Mouse (Mus musculus): ENCODE measurements around the gene Tstd1. TPM values are rescaled to one million over a fixed set of nuclear protein-coding genes. Genes with fewer than 3 reads are reported as not detected.

Tstd1 gene
- polyA plus RNA-seq, 1 experiment from 2014 or later = 12.3 TPM

- Histone ChIP-seq H3K4me1 (peaks cover 6% of the 10 kb centered on the region), H3K36me3 (ENCODE audit: poor library complexity, severe bottlenecking) (no peaks in the 10 kb centered on the region), H3K4me2 (no peak overlapping the region), H3K9me3 (replicated peaks) (peaks cover 7% of the 10 kb centered on the region; the same call in 1 of the 2 replicates), H3K27me3 (peaks cover 29% of the 10 kb centered on the region), H3K9ac (no peak overlapping the region), H3K27ac (no peak overlapping the region), H3K4me3 (no peak overlapping the region)
- 83% methylated on average over 8 of the region's 8 CpGs for WGBS
- ATAC-seq = no peak
Measured at GRCm38 (mm10) chr1:171442413-171442760, 23.7 kb downstream of the Tstd1 start.

DNA sequence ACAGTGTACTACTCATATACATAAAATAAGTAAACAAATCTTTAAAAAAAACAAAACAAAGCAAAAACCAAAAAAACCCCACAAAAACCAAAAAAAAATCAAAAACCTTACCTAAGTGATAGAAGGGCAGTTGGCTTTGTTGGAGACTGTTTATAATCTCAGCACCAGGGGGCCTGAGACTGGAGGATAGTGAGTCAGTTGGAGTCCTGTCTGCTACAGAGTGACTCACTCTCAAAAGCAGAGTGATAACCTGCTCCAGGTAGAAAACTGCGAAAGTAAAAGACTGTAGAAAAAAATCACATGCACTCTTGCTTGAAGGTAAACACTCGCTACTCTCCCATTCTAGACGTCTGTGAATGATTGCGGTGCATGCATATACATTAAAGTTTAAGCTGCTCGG lies 26.4 kb downstream of the Tstd1 start:
- Histone ChIP-seq H3K9me3 (replicated peaks) (peaks cover 7% of the 10 kb centered on the region; the same call in 1 of the 2 replicates), H3K4me2 (no peak overlapping the region), H3K9ac (no peak overlapping the region), H3K27me3 (0 out of 2 replicates have a peak, but pooled peaks cover 3% of the 10 kb centered on the region), H3K4me1 (no peaks in the 10 kb centered on the region), H3K36me3 (ENCODE audit: poor library complexity, severe bottlenecking) (no peaks in the 10 kb centered on the region), H3K27ac (no peak overlapping the region), H3K4me3 (no peak overlapping the region)
- ATAC-seq = no peak
- WGBS = 90% methylated on average over 5 of the region's 5 CpGs

DNA sequence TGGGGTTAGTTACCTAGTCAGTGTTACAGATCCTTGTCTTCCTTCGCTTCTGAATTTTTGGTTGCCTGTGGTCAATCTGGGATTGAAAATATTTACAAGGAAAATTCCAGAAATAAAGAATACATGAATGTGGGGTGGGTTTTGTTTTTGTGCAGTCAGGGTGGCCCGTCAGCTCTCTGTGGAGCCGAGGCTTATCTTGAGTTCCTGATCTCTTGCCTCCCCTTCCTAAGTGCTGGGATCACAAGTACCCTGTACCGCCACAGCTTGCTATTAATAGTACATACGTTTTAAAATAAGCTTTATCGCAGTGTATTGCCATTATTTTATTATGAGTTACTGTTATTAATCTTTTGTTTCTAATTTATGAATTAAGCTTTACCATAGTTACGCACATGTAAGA lies 28.2 kb downstream of the Tstd1 start:
- Histone ChIP-seq H3K9ac (no peak overlapping the region), H3K4me2 (no peak overlapping the region), H3K36me3 (ENCODE audit: poor library complexity, severe bottlenecking) (no peaks in the 10 kb centered on the region), H3K4me1 (no peaks in the 10 kb centered on the region), H3K9me3 (replicated peaks) (peaks cover 7% of the 10 kb centered on the region; the same call in 1 of the 2 replicates), H3K27ac (no peak overlapping the region), H3K4me3 (no peak overlapping the region), H3K27me3 (no peaks in the 10 kb centered on the region)
- WGBS = 88% methylated on average over 7 of the region's 7 CpGs
- no peak for ATAC-seq

DNA sequence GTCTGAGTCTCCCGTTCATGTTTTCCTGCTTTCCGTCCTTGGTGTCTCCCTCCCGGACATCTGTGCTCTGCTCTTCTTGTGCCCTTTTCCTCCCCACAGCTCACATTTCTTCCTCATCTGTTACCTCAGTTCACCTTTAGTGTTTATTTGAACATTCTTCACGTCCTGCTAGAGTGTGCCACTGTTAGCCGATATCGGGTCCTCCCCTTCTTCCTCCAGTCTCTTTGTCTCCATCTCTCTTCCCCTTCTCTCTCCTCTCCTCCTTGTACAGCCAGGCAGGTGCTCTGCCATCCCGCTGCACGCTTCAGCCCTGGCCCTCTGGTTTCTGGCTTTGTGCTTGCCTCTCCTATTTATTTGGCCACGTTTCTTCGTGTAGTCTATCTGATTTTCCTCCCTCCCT lies 29.0 kb downstream of the Tstd1 start:
- H3K27me3 ChIP-seq = no peaks in the 10 kb centered on the region
- no peak for ATAC-seq
- WGBS = 79% methylated on average over 10 of the region's 10 CpGs

GRCm38 (mm10) chr1:171450062-171450461 lies 31.4 kb downstream of the Tstd1 start:
- no peaks in the 10 kb centered on the region for H3K4me1 ChIP-seq
- H3K27ac ChIP-seq = no peak overlapping the region
- H3K4me2 ChIP-seq = no peak overlapping the region
- no peaks in the 10 kb centered on the region for H3K9me3 ChIP-seq (replicated peaks)
- H3K9ac ChIP-seq = no peak overlapping the region
- no peak overlapping the region for H3K4me3 ChIP-seq
- H3K27me3 ChIP-seq = no peaks in the 10 kb centered on the region
- 90% methylated on average over 11 of the region's 11 CpGs for WGBS
- ATAC-seq = no peak
- H3K36me3 ChIP-seq (ENCODE audit: poor library complexity, severe bottlenecking) = no peaks in the 10 kb centered on the region

More for the DNA sequence above, 29.0 kb downstream of the Tstd1 start:
- H3K27ac ChIP-seq = no peak overlapping the region
- no peaks in the 10 kb centered on the region for H3K4me1 ChIP-seq
- peaks cover 7% of the 10 kb centered on the region; the same call in 1 of the 2 replicates for H3K9me3 ChIP-seq (replicated peaks)
- no peaks in the 10 kb centered on the region for H3K36me3 ChIP-seq (ENCODE audit: poor library complexity, severe bottlenecking)
- no peak overlapping the region for H3K9ac ChIP-seq
- no peak overlapping the region for H3K4me2 ChIP-seq
- H3K4me3 ChIP-seq = no peak overlapping the region

GRCm38 (mm10) chr1:171451001-171451400 lies 32.3 kb downstream of the Tstd1 start:
- Histone ChIP-seq H3K9me3 (replicated peaks) (no peaks in the 10 kb centered on the region), H3K27me3 (no peaks in the 10 kb centered on the region), H3K4me3 (no peak overlapping the region), H3K4me2 (no peak overlapping the region), H3K4me1 (no peaks in the 10 kb centered on the region), H3K36me3 (ENCODE audit: poor library complexity, severe bottlenecking) (no peaks in the 10 kb centered on the region), H3K9ac (no peak overlapping the region), H3K27ac (no peak overlapping the region)
- no peak for ATAC-seq
- WGBS = 86% methylated on average over 10 of the region's 10 CpGs

GRCm38 (mm10) chr1:171452522-171452921 lies 33.9 kb downstream of the Tstd1 start:
- H3K4me3 ChIP-seq = no peak overlapping the region
- no peak for ATAC-seq
- H3K4me1 ChIP-seq = no peaks in the 10 kb centered on the region
- H3K27ac ChIP-seq = no peak overlapping the region
- WGBS = 80% methylated on average over 5 of the region's 5 CpGs
- H3K9ac ChIP-seq = no peak overlapping the region
- no peaks in the 10 kb centered on the region for H3K36me3 ChIP-seq (ENCODE audit: poor library complexity, severe bottlenecking)
- H3K9me3 ChIP-seq (replicated peaks) = no peaks in the 10 kb centered on the region
- no peaks in the 10 kb centered on the region for H3K27me3 ChIP-seq
- H3K4me2 ChIP-seq = no peak overlapping the region

DNA sequence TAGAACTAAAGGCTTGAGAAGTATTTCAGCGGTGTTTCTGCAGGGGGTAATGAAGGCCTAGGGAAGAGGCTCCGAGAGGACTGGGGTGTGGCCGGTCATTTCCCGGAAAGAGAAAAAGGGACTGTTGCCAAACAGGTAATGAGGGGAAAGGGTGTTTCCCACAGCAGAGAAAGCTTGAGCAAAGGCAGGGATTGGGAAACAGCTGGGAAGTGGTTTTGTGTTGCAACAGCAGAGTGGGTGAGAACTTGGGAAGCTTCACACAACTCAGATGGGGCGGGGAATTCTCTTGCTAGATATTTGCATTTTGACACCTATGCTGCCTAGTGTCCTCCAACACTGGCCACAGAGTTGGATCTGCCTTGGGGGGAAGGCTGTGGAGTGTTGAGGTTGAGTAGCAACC lies 34.3 kb downstream of the Tstd1 start:
- WGBS = 90% methylated on average over 5 of the region's 5 CpGs
- Histone ChIP-seq H3K27ac (no peak overlapping the region), H3K4me1 (no peaks in the 10 kb centered on the region), H3K27me3 (no peaks in the 10 kb centered on the region), H3K4me2 (no peak overlapping the region), H3K4me3 (no peak overlapping the region), H3K9me3 (replicated peaks) (no peaks in the 10 kb centered on the region), H3K36me3 (ENCODE audit: poor library complexity, severe bottlenecking) (no peaks in the 10 kb centered on the region), H3K9ac (no peak overlapping the region)
- no peak for ATAC-seq

DNA sequence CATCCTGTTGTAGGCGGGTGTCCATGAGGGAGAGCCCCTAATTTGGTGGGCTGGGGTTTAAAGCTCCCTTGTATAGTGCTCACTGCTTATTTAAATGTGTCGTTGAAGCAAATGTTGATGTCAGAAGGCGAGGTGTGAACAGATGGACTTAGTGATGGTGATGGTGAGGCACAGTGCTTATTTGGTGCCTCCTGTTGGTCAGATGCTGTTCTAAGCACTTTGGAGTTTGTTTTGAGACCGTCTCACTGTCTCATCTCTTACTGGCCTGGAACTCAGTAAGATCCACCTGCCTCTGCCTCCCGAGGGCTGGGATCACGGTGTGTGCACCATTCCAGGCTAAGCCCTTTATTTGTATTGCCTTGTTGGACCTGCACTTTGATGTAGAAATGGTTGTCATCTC lies 36.3 kb downstream of the Tstd1 start:
- H3K9ac ChIP-seq = no peak overlapping the region
- no peaks in the 10 kb centered on the region for H3K9me3 ChIP-seq (replicated peaks)
- H3K4me1 ChIP-seq = peaks cover 6% of the 10 kb centered on the region
- H3K27me3 ChIP-seq = no peaks in the 10 kb centered on the region
- H3K4me2 ChIP-seq = no peak overlapping the region
- no peak for ATAC-seq
- H3K36me3 ChIP-seq (ENCODE audit: poor library complexity, severe bottlenecking) = no peaks in the 10 kb centered on the region
- 89% methylated on average over 6 of the region's 6 CpGs for WGBS
- no peak overlapping the region for H3K4me3 ChIP-seq
- H3K27ac ChIP-seq = no peak overlapping the region

- Histone ChIP-seq H3K36me3 (ENCODE audit: poor library complexity, severe bottlenecking) (no peaks in the 10 kb centered on the region), H3K4me1 (peaks cover 15% of the 10 kb centered on the region), H3K9ac (no peak overlapping the region), H3K27ac (no peak overlapping the region), H3K4me2 (no peak overlapping the region), H3K4me3 (no peak overlapping the region), H3K9me3 (replicated peaks) (no peaks in the 10 kb centered on the region), H3K27me3 (no peaks in the 10 kb centered on the region)
- no peak for ATAC-seq
- WGBS = 96% methylated on average over 1 of the region's 1 CpGs
Measured at GRCm38 (mm10) chr1:171457568-171457967, 38.9 kb downstream of the Tstd1 start.

- Histone ChIP-seq H3K36me3 (ENCODE audit: poor library complexity, severe bottlenecking) (no peaks in the 10 kb centered on the region), H3K27me3 (no peaks in the 10 kb centered on the region), H3K4me3 (no peak overlapping the region), H3K4me2 (peak overlapping the region; percentile 43), H3K4me1 (peaks cover 15% of the 10 kb centered on the region), H3K9me3 (replicated peaks) (no peaks in the 10 kb centered on the region), H3K27ac (no peak overlapping the region; the same call in 1 of the 2 replicates), H3K9ac (no peak overlapping the region)
- WGBS = 29% methylated on average over 5 of the region's 5 CpGs
- ATAC-seq = no peak
Measured at GRCm38 (mm10) chr1:171459791-171460190, 41.1 kb downstream of the Tstd1 start.

- ATAC-seq = no peak
Measured at GRCm38 (mm10) chr1:171460551-171461503, 42.2 kb downstream of the Tstd1 start.

More at GRCm38 (mm10) chr1:171460551-171461503, 42.2 kb downstream of the Tstd1 start:
- H3K4me3 ChIP-seq = no peak overlapping the region
- H3K4me2 ChIP-seq = peak overlapping the region; percentile 43
- H3K4me1 ChIP-seq = peaks cover 15% of the 10 kb centered on the region
- no peak overlapping the region for H3K27ac ChIP-seq
- no peaks in the 10 kb centered on the region for H3K27me3 ChIP-seq
- no peaks in the 10 kb centered on the region for H3K36me3 ChIP-seq (ENCODE audit: poor library complexity, severe bottlenecking)
- 90% methylated on average over 21 of the region's 22 CpGs for WGBS
- H3K9ac ChIP-seq = no peak overlapping the region
- no peaks in the 10 kb centered on the region for H3K9me3 ChIP-seq (replicated peaks)
